Mouse (Mus musculus) layer of hippocampus, postnatal 36 days (tissue): Measurements from ENCODE around the gene Fstl4. TPM values are rescaled to one million over a fixed set of nuclear protein-coding genes. Genes with fewer than 3 reads are reported as not detected.

Experiments used
- DNase-seq, 2 experiments: peaks; one replicate each; pipeline ENCODE4 v3.0.0; 2022
- total RNA-seq, 2 experiments: library from RNA; stranded (reverse); gene quantifications; 2 replicates each; pipeline ENCODE4 v1.2.3; 2021

The Fstl4 gene
- total RNA-seq, 2 experiments from 2014 or later: 13.3 to 14.1 TPM

- no peak for DNase-seq
Measured at GRCm38 (mm10) chr11:53096871-53097270, 332.4 kb downstream of the Fstl4 start.

- DNase-seq: peak; percentile 60 to 71
Measured at GRCm38 (mm10) chr11:53097331-53097730, 332.9 kb downstream of the Fstl4 start.

GRCm38 (mm10) chr11:53097870-53098269 is 333.4 kb downstream of the Fstl4 start:
- DNase-seq: no peak

- no peak for DNase-seq
Measured at GRCm38 (mm10) chr11:53098780-53099198, 334.4 kb downstream of the Fstl4 start.

- DNase-seq: no peak
Measured at GRCm38 (mm10) chr11:53099322-53099721, 334.9 kb downstream of the Fstl4 start.

GRCm38 (mm10) chr11:53101732-53102131 is 337.3 kb downstream of the Fstl4 start:
- DNase-seq: no peak

- no peak for DNase-seq
Measured at GRCm38 (mm10) chr11:53103601-53104325, 339.3 kb downstream of the Fstl4 start.

GRCm38 (mm10) chr11:53107706-53108105 is 343.3 kb downstream of the Fstl4 start:
- peak in 1 of 2 experiments; percentile 20 for DNase-seq

- no peak for DNase-seq
Measured at GRCm38 (mm10) chr11:53108798-53109197, 344.4 kb downstream of the Fstl4 start.

- no peak for DNase-seq
Measured at GRCm38 (mm10) chr11:53109701-53110467, 345.4 kb downstream of the Fstl4 start.

GRCm38 (mm10) chr11:53115711-53116110 is 351.3 kb downstream of the Fstl4 start:
- no peak for DNase-seq

- DNase-seq: no peak
Measured at GRCm38 (mm10) chr11:53116356-53116755, 351.9 kb downstream of the Fstl4 start.

GRCm38 (mm10) chr11:53118226-53118965 is 354.0 kb downstream of the Fstl4 start:
- no peak for DNase-seq

GRCm38 (mm10) chr11:53119966-53120365 is 355.5 kb downstream of the Fstl4 start:
- DNase-seq: no peak

- no peak for DNase-seq
Measured at GRCm38 (mm10) chr11:53121208-53121607, 356.8 kb downstream of the Fstl4 start.

GRCm38 (mm10) chr11:53124799-53125198 is 360.4 kb downstream of the Fstl4 start:
- DNase-seq: no peak

- no peak for DNase-seq
Measured at GRCm38 (mm10) chr11:53126660-53127059, 362.2 kb downstream of the Fstl4 start.

- no peak for DNase-seq
Measured at GRCm38 (mm10) chr11:53128661-53129060, 364.2 kb downstream of the Fstl4 start.

GRCm38 (mm10) chr11:53132406-53133035 is 368.1 kb downstream of the Fstl4 start:
- no peak for DNase-seq

GRCm38 (mm10) chr11:53136371-53136770 is 371.9 kb downstream of the Fstl4 start:
- no peak for DNase-seq

GRCm38 (mm10) chr11:53137381-53137780 is 372.9 kb downstream of the Fstl4 start:
- DNase-seq: no peak

- no peak for DNase-seq
Measured at GRCm38 (mm10) chr11:53138212-53138611, 373.8 kb downstream of the Fstl4 start.

- no peak for DNase-seq
Measured at GRCm38 (mm10) chr11:53139666-53140065, 375.2 kb downstream of the Fstl4 start.
